Mouse (Mus musculus) C2C12 (cell line): ENCODE measurements around the gene Ghitm. TPM values are rescaled to one million over a fixed set of nuclear protein-coding genes. Genes with fewer than 3 reads are reported as not detected.

ENCODE experiments used
- H3K27me3 ChIP-seq: one replicate; pipeline ENCODE4 v1.6.1; 2011; ENCODE audit not compliant: control insufficient read depth, insufficient read depth, insufficient read length
- H3K36me3 ChIP-seq: one replicate; pipeline ENCODE4 v1.6.1; 2011; ENCODE audit not compliant: control insufficient read depth, insufficient read depth
- H3K4me3 ChIP-seq: one replicate; pipeline ENCODE4 v1.5.1; 2011; ENCODE audit warnings: mild to moderate bottlenecking, control low read depth; ENCODE audit not compliant: poor library complexity, insufficient read depth, severe bottlenecking
- H3K79me2 ChIP-seq: one replicate; pipeline ENCODE4 v1.6.1; 2011; ENCODE audit not compliant: control insufficient read depth, insufficient read depth
- H3K79me3 ChIP-seq: one replicate; pipeline ENCODE4 v1.6.1; 2011; ENCODE audit warnings: low read depth, control low read depth
- H3ac ChIP-seq: one replicate; pipeline ENCODE3; 2011; ENCODE audit warnings: low read depth; ENCODE audit not compliant: control insufficient read depth, insufficient read length
- CEBPB ChIP-seq: IDR thresholded peaks from one replicate; pipeline ENCODE4 v1.6.1; 2011; ENCODE audit warnings: low read depth, mild to moderate bottlenecking, control low read depth, moderate library complexity
- CTCF ChIP-seq: IDR thresholded peaks from one replicate; pipeline ENCODE4 v1.5.1; 2011; ENCODE audit not compliant: control insufficient read depth, insufficient read depth, insufficient read length
- FOSL1 ChIP-seq: IDR thresholded peaks from one replicate; pipeline ENCODE4 v1.8.0; 2011; ENCODE audit warnings: mild to moderate bottlenecking, low read length; ENCODE audit not compliant: poor library complexity, insufficient read depth, severe bottlenecking
- MAX ChIP-seq: IDR thresholded peaks from one replicate; pipeline ENCODE4 v1.6.1; 2011; ENCODE audit warnings: mild to moderate bottlenecking, control low read depth
- MYOD1 ChIP-seq: IDR thresholded peaks from one replicate; pipeline ENCODE4 v1.6.1; 2011; ENCODE audit warnings: low read depth; ENCODE audit not compliant: control insufficient read depth, insufficient read length
- MYOG ChIP-seq: IDR thresholded peaks from one replicate; pipeline ENCODE4 v1.6.1; 2011; ENCODE audit not compliant: control insufficient read depth, insufficient read length; ENCODE audit errors: extremely low read depth
- USF1 ChIP-seq: IDR thresholded peaks from one replicate; pipeline ENCODE4 v1.6.1; 2011; ENCODE audit warnings: low read depth, mild to moderate bottlenecking, control low read depth, moderate library complexity
- polyA plus RNA-seq: library from polyadenylated mRNA; unstranded; fragments of >200 nt; fragmentation: generic; extraction: Trizol; gene quantifications from one replicate; pipeline ENCODE4 v1.2.1, GENCODE M21; 2012; ENCODE audit warnings: missing spikeins

Ghitm gene
- polyA plus RNA-seq, 1 experiment, result 152 TPM

DNA sequence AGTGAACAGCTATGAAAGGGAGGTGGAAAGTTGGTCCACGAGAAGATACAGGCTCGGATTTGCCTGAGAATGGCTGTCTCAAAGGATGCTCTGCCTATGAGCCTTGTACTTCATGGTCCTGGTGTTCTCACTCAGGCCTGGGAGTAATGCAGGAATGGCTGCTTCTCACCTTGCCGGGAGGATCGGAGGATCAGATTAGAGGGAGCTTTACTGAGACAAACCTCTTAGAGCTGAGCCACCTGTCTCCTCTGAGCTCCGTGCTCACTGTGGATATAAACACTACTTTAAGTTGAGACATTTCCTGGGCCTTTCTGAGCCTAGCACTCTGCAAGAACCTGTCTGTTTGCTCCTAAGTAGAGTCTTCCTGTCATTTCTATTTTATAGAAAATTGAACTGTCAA, 33.5 kb downstream of the Ghitm start:
- no peak overlapping the region for H3ac ChIP-seq
- peaks cover 13% of the 10 kb centered on the region for H3K27me3 ChIP-seq
- no peaks in the 10 kb centered on the region for H3K79me3 ChIP-seq
- H3K79me2 ChIP-seq, result no peaks in the 10 kb centered on the region
- no peak for TF ChIP-seq USF1
- TF ChIP-seq FOSL1, result no peak
- no peak for TF ChIP-seq MYOG
- TF ChIP-seq MAX, result no peak
- no peak for TF ChIP-seq MYOD1
- TF ChIP-seq CTCF, result no peak
- TF ChIP-seq CEBPB, result no peak
- no peaks in the 10 kb centered on the region for H3K36me3 ChIP-seq
- H3K4me3 ChIP-seq, result no peak overlapping the region

DNA sequence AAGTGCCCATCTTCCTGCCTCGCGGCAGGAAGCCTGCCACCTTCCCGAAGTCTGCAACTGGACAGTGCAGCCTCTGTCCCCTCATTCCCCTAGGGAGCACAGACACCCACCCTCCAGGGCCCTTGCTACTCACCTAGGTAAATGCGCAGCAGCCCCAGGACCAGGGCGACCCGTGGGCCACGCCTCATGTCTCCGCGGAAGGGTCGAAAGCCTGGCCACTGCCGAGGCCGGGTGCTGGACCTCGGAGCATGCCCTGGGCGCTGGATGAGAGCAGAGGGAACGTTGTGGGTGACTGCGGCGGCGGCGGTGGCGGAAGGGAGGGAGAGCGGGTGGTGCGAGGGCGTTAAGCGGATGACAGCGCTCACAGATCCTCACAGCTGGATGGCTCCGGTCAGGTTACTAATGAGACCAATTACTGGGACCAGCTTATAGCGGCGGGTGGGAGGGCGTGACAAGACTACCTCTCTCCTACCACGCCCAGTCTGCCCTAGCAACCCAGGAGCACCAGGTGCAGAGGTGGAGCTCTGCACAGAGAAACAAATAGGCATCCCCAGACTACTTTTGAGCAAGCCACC, 37.0 kb downstream of the Ghitm start, which contains the start of gene Cdhr1:
TSS of gene Cdhr1 (minus strand) at position 392 of the 575 bp plus-strand sequence.
- no peaks in the 10 kb centered on the region for H3K79me2 ChIP-seq
- H3K36me3 ChIP-seq, result no peaks in the 10 kb centered on the region
- no peaks in the 10 kb centered on the region for H3K79me3 ChIP-seq
- no peak within 1 kb of the TSS for H3K4me3 ChIP-seq
- H3ac ChIP-seq, result peak within 1 kb of the TSS; percentile 45
- H3K27me3 ChIP-seq, result peaks cover 35% of the 10 kb centered on the region
- no peak for TF ChIP-seq CTCF
- TF ChIP-seq FOSL1, result no peak
- no peak for TF ChIP-seq USF1
- TF ChIP-seq CEBPB, result no peak
- no peak for TF ChIP-seq MAX
- no peak for TF ChIP-seq MYOG
- TF ChIP-seq MYOD1, result no peak

DNA sequence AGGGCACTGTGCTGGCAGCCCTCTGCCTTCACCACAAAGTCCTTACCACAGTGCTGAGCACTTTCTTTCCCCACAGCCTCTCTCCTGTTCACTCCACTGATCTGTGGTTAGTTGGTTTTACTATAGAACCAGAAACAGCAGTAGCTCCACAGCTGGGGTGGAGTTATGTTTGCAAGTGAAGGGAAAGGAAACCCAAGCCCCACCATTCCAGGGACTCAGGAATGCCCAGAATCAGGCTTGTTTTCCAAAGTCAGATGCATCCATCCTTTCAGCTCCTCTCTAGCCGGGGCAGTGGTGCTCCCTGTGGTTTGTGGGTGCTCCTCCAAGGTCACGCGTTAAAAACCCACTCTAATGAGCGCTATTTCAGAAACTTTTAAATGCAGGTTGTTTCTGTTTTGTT, 39.5 kb downstream of the Ghitm start:
- Histone ChIP-seq H3K27me3 (peaks cover 29% of the 10 kb centered on the region), H3K79me2 (no peaks in the 10 kb centered on the region), H3K4me3 (no peak overlapping the region), H3K36me3 (no peaks in the 10 kb centered on the region), H3ac (no peak overlapping the region), H3K79me3 (no peaks in the 10 kb centered on the region)
- TF ChIP-seq MAX (no peak), USF1 (no peak), CTCF (no peak), MYOD1 (no peak), MYOG (no peak), FOSL1 (no peak), CEBPB (no peak)

DNA sequence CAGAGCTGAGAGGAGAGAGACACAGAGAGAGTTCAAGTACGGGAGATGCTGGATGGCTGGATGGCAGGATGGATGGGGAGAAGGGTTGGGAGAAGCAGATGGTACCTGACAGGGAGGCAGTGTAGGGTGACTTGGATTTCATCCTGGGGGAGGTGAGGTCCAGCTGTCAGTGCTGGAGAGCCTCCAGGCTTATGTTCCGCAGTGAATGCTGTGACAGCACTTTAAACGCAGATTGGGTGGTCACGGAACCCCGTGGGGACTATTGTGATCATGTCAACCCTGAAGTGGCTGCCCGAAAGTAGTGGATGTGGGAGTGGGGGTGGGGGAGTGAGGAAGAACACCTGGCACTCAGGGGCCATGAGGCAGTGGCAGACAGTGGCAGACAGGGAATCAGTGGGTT, 40.6 kb downstream of the Ghitm start:
- H3K79me3 ChIP-seq, result no peaks in the 10 kb centered on the region
- peaks cover 29% of the 10 kb centered on the region for H3K27me3 ChIP-seq
- no peak overlapping the region for H3ac ChIP-seq
- no peak for TF ChIP-seq MYOD1
- TF ChIP-seq CTCF, result no peak
- no peak for TF ChIP-seq FOSL1
- no peak for TF ChIP-seq USF1
- no peak for TF ChIP-seq MAX
- no peak for TF ChIP-seq MYOG
- TF ChIP-seq CEBPB, result no peak
- H3K79me2 ChIP-seq, result no peaks in the 10 kb centered on the region
- H3K4me3 ChIP-seq, result no peak overlapping the region
- H3K36me3 ChIP-seq, result no peaks in the 10 kb centered on the region

DNA sequence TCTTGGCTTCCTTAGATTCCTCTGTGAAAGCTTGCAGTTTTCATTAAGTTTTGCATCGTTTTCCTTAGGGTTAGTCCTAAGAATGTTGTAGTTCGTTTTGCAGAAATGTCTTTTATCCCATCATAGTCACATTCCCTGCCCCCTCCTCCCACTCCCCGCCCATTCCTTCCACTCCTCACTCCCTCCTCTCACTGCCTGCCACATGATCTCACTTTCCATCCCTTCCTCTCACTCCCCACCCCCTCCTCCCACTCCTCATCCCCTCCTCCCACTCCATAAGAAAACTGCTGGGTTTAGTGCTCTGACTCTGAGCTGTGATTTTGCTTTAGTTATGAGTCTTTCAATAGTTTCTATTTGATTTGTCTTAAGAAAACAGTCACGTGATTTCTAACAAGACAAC, 51.3 kb downstream of the Ghitm start:
- Histone ChIP-seq H3K79me3 (no peaks in the 10 kb centered on the region), H3K27me3 (no peaks in the 10 kb centered on the region), H3K36me3 (no peaks in the 10 kb centered on the region), H3K4me3 (no peak overlapping the region), H3ac (no peak overlapping the region), H3K79me2 (no peaks in the 10 kb centered on the region)
- TF ChIP-seq FOSL1, result no peak
- TF ChIP-seq MAX, result no peak
- peak; percentile 5 for TF ChIP-seq USF1
- TF ChIP-seq MYOG, result no peak

DNA sequence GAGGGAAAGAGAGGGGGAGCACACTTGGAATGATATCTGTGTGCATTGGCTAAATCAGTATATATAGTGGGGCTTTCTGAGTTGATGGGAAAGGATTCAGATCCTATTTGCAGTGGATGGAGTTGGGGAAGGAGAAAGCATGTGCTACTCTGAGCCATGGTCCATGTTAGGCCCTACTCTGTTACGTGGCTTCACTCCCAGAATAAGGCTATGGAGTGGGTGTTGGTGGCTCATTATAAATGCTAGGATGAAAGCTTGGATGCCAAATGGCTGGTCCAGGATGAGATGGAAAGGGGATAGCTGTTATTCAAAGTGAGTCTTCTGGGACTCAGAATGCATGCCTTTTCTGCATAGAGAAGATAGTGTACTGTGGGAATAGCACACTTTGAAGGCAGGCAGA, 54.3 kb downstream of the Ghitm start:
- no peaks in the 10 kb centered on the region for H3K36me3 ChIP-seq
- no peak overlapping the region for H3ac ChIP-seq
- H3K4me3 ChIP-seq, result no peak overlapping the region
- H3K79me3 ChIP-seq, result no peaks in the 10 kb centered on the region
- H3K27me3 ChIP-seq, result no peaks in the 10 kb centered on the region
- TF ChIP-seq MYOD1, result no peak
- no peak for TF ChIP-seq USF1
- no peak for TF ChIP-seq CTCF
- TF ChIP-seq MAX, result no peak
- no peak for TF ChIP-seq MYOG
- TF ChIP-seq CEBPB, result no peak
- TF ChIP-seq FOSL1, result no peak
- no peaks in the 10 kb centered on the region for H3K79me2 ChIP-seq

Other genes with a start within 250 kb of the Ghitm start
- 7.4 TPM for gene Ccser2, start 166.5 kb downstream of the Ghitm start, polyA plus RNA-seq
- gene Rgr, start 86.3 kb downstream of the Ghitm start, polyA plus RNA-seq, result not detected
- not detected for gene Lrit1, start 80.4 kb downstream of the Ghitm start, polyA plus RNA-seq
- gene Lrit2, start 67.3 kb downstream of the Ghitm start, polyA plus RNA-seq, result 0.01 TPM
- gene Cdhr1, start 36.9 kb downstream of the Ghitm start, polyA plus RNA-seq, result 0.16 TPM
- 0.75 TPM for gene 2610528A11Rik, start 21.2 kb downstream of the Ghitm start, polyA plus RNA-seq